Mouse (Mus musculus): Measurements from ENCODE around the gene Cpne7. TPM values are rescaled to one million over a fixed set of nuclear protein-coding genes. Genes with fewer than 3 reads are reported as not detected.

Gene Cpne7
- total and polyA plus RNA-seq, 2 experiments, result 0.09 to 0.28 TPM

DNA sequence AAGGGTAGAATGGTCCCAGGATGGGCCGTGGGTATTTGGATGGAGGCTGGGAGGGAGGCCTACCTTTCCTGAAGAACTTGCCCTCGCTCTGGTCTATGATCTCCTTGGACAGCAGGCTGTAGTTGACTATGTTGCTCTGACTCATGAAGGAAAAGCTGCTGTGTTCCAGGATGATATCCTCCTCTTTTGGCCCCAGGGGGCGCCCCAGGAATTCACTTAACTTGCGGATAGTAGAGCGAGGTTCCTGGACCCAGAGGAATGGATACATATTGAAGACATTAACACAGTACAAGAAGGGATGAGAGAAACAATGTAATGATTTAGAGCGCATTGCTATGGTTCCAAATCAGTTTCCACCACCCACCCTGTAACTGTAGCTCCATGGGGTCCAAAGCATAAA is 28.1 kb downstream of the Cpne7 start:
- TF ChIP-seq CTCF (IDR thresholded peaks at IDR 0.05; ENCODE audit: low read depth, low read length) (peak; percentile 62), POLR2A (IDR thresholded peaks at IDR 0.05; ENCODE audit: extremely low read depth, insufficient read depth, low read length) (no peak)
- 53% methylated on average over 6 of the region's 6 CpGs for WGBS
- Histone ChIP-seq H3K79me2 (ENCODE audit: control insufficient read depth, insufficient read depth, low read length) (no peaks in the 10 kb centered on the region), H3K4me1 (ENCODE audit: control insufficient read depth, insufficient read depth, low read length) (no peaks in the 10 kb centered on the region), H3K27me3 (ENCODE audit: control insufficient read depth, insufficient read depth, low read length) (no peaks in the 10 kb centered on the region), H3K9ac (ENCODE audit: low read depth, low read length) (no peak overlapping the region), H3K27ac (replicated peaks; ENCODE audit: insufficient read depth, low read depth, low read length) (no peak overlapping the region), H3K36me3 (ENCODE audit: control insufficient read depth, insufficient read depth, low read length) (no peaks in the 10 kb centered on the region), H3K4me3 (ENCODE audit: insufficient read depth, low read depth, low read length) (no peak overlapping the region)
- DNase-seq (ENCODE audit: extremely low read depth, low read depth, low spot score), result peak; percentile 55

DNA sequence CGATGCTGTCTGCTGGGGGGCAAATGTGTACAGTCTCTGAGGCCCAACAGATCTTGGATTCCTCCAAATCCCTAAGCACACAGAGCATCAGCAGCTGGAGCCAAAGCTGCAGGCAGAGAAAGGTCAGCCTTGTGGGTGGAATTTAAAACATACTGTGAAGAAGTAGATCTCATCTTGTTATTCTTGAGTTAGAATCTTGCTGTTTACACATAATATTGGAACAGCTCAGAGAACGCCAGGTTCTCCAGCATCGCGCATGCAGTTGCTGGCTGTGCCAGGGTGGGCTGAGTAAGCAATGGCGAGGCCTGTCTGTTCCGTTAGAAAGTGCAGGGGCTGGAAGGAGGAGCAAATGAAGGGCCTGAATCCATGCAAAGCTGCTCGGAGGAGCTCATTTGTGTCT is 29.2 kb downstream of the Cpne7 start:
- H3K27ac ChIP-seq (replicated peaks; ENCODE audit: insufficient read depth, low read depth, low read length), result no peak overlapping the region
- WGBS, result 86% methylated on average over 7 of the region's 7 CpGs

DNA sequence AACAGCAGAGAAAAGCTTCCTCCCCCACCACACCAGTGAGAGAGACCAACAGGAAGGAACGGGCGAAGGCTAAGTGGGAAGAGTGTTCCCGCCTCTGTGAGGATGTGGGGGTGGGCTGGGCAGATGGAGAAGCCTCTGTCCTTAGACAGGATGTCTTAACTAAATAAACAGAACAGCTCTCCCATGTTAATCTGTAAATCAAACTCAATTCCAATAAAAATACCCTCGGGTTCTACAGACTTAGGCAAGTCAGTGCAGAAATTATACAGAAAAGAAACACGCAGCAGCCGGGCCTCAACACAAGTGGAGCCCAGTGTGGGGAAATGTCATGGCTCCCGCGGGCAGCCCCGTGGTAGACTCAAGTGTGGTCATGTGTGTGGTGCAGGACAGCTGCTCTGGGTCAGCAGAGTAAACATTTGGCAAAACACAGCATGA is 33.6 kb downstream of the Cpne7 start:
- DNase-seq (ENCODE audit: extremely low read depth, low read depth, low spot score), result no peak
- Histone ChIP-seq H3K4me1 (ENCODE audit: control insufficient read depth, insufficient read depth, low read length) (no peaks in the 10 kb centered on the region; the same call in 1 of the 2 replicates), H3K27me3 (ENCODE audit: control insufficient read depth, insufficient read depth, low read length) (no peaks in the 10 kb centered on the region), H3K79me2 (ENCODE audit: control insufficient read depth, insufficient read depth, low read length) (no peaks in the 10 kb centered on the region), H3K9ac (ENCODE audit: low read depth, low read length) (no peak overlapping the region), H3K4me3 (ENCODE audit: insufficient read depth, low read depth, low read length) (no peak overlapping the region), H3K27ac (replicated peaks; ENCODE audit: insufficient read depth, low read depth, low read length) (no peak overlapping the region), H3K36me3 (ENCODE audit: control insufficient read depth, insufficient read depth, low read length) (no peaks in the 10 kb centered on the region)
- WGBS, result 66% methylated on average over 9 of the region's 9 CpGs
- TF ChIP-seq CTCF (IDR thresholded peaks at IDR 0.05; ENCODE audit: low read depth, low read length), result no peak
- TF ChIP-seq POLR2A (IDR thresholded peaks at IDR 0.05; ENCODE audit: extremely low read depth, insufficient read depth, low read length), result no peak

More for the DNA sequence above, 29.2 kb downstream of the Cpne7 start:
- H3K36me3 ChIP-seq (ENCODE audit: control insufficient read depth, insufficient read depth, low read length), result no peaks in the 10 kb centered on the region
- no peaks in the 10 kb centered on the region; the same call in 1 of the 2 replicates for H3K4me1 ChIP-seq (ENCODE audit: control insufficient read depth, insufficient read depth, low read length)
- H3K79me2 ChIP-seq (ENCODE audit: control insufficient read depth, insufficient read depth, low read length), result no peaks in the 10 kb centered on the region
- TF ChIP-seq POLR2A (IDR thresholded peaks at IDR 0.05; ENCODE audit: extremely low read depth, insufficient read depth, low read length) (no peak), CTCF (IDR thresholded peaks at IDR 0.05; ENCODE audit: low read depth, low read length) (no peak)
- H3K9ac ChIP-seq (ENCODE audit: low read depth, low read length), result no peak overlapping the region
- DNase-seq (ENCODE audit: extremely low read depth, low read depth, low spot score), result no peak
- H3K4me3 ChIP-seq (ENCODE audit: insufficient read depth, low read depth, low read length), result no peak overlapping the region
- H3K27me3 ChIP-seq (ENCODE audit: control insufficient read depth, insufficient read depth, low read length), result no peaks in the 10 kb centered on the region

DNA sequence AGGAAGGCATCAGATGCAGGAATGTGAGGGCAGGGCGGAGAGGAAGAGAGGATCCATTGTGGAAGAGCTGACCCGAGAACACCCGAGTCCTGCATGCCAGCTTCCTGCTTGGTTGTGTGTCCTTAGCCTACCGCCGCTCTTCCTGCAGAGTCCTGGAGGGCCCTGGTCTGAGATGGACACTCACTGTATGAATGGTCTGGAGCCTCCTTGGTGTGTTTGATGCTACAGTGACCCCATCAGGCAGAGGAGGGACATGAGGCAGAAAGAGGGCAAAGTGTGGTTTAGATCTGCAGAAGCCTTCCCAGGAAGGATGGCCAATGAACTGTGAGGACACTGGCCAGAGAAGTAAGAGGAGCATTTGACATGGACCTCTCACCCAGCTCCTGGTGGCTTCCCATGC is 38.0 kb downstream of the Cpne7 start:
- peaks cover 13% of the 10 kb centered on the region for H3K4me1 ChIP-seq (ENCODE audit: control insufficient read depth, insufficient read depth, low read length)
- H3K27me3 ChIP-seq (ENCODE audit: control insufficient read depth, insufficient read depth, low read length), result no peaks in the 10 kb centered on the region
- no peak overlapping the region for H3K4me3 ChIP-seq (ENCODE audit: insufficient read depth, low read depth, low read length)
- no peak overlapping the region for H3K27ac ChIP-seq (replicated peaks; ENCODE audit: insufficient read depth, low read depth, low read length)
- H3K79me2 ChIP-seq (ENCODE audit: control insufficient read depth, insufficient read depth, low read length), result no peaks in the 10 kb centered on the region
- TF ChIP-seq POLR2A (IDR thresholded peaks at IDR 0.05; ENCODE audit: extremely low read depth, insufficient read depth, low read length) (no peak), CTCF (IDR thresholded peaks at IDR 0.05; ENCODE audit: low read depth, low read length) (peak; percentile 42)
- no peak overlapping the region for H3K9ac ChIP-seq (ENCODE audit: low read depth, low read length)
- no peak for DNase-seq (ENCODE audit: extremely low read depth, low read depth, low spot score)
- H3K36me3 ChIP-seq (ENCODE audit: control insufficient read depth, insufficient read depth, low read length), result no peaks in the 10 kb centered on the region
- WGBS, result 88% methylated on average over 5 of the region's 5 CpGs

DNA sequence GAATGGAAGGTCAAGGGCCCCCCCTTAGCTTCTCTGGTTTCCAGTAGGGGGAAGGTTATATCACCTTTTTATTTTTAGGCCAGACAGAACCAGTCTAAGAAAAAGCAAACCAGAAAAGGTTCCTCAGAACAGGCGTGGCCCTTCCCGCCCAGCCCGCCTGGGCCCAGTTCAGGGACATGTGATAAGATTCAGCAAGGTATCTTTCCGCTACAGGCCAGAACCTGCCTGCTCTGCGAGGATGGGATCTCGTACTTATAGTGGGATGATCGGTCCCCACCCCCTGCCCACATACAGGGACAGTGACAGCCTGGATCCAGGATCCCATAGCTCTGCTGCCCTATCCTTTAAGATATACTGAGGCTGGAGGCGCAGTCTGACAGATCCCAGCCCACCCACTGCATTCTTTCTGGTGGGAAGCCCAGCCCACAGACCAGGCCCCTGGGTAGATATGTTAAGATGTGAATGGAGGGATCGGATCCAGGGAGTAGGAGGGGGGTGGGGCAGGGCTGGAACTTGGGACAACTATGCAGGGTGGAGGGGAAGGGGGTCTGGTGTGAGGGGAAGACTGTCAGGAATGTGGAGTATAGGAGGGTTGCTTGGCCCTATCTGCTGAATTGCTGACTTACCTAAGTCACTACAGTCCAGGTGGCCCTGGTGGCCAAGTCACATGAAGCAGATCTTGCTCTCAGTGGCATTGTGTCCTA is 39.0 kb downstream of the Cpne7 start:
- TF ChIP-seq CTCF (IDR thresholded peaks at IDR 0.05; ENCODE audit: low read depth, low read length), result no peak
- no peak for TF ChIP-seq POLR2A (IDR thresholded peaks at IDR 0.05; ENCODE audit: extremely low read depth, insufficient read depth, low read length)
- no peaks in the 10 kb centered on the region for H3K36me3 ChIP-seq (ENCODE audit: control insufficient read depth, insufficient read depth, low read length)
- DNase-seq (ENCODE audit: extremely low read depth, low read depth, low spot score), result peak; percentile 33
- H3K27me3 ChIP-seq (ENCODE audit: control insufficient read depth, insufficient read depth, low read length), result no peaks in the 10 kb centered on the region
- no peak overlapping the region for H3K4me3 ChIP-seq (ENCODE audit: insufficient read depth, low read depth, low read length)
- peaks cover 13% of the 10 kb centered on the region for H3K4me1 ChIP-seq (ENCODE audit: control insufficient read depth, insufficient read depth, low read length)
- 98% methylated on average over 9 of the region's 9 CpGs for whole genome bisulfite sequencing
- H3K9ac ChIP-seq (ENCODE audit: low read depth, low read length), result no peak overlapping the region
- H3K79me2 ChIP-seq (ENCODE audit: control insufficient read depth, insufficient read depth, low read length), result no peaks in the 10 kb centered on the region
- H3K27ac ChIP-seq (replicated peaks; ENCODE audit: insufficient read depth, low read depth, low read length), result no peak overlapping the region

DNA sequence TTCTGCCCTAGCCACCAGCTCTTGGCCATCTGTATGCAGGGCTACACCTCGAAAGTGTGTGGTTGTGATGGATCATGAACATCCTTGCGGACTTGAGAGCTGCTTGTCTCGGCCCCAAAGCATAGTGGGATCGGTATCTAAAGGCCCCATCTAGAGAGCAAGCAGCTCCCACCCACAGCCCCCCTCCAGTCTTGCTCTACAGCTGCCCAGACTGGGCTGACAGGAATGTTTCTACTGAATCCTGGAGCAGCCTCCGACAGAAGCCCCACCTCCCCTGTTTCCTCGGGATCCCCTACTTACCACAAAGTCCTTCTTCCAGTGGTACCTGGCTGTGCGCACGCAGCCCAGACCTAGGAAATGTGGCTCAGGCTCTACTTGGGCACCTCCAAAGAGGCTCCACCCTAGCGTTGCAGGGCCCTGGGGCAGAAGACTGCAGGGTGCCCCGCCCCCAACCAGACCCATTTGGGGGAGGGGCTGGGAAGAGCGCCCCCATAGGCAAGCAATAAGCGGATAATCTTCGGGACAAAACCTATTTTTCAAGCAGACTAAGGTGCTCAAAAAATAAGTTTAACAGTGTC is 40.8 kb downstream of the Cpne7 start, which contains the start of gene Sult5a1:
Gene Sult5a1, minus strand, starts transcription at position 428 of the 578 bp plus-strand sequence.
- Histone ChIP-seq H3K36me3 (ENCODE audit: control insufficient read depth, insufficient read depth, low read length) (no peaks in the 10 kb centered on the region), H3K27ac (replicated peaks; ENCODE audit: insufficient read depth, low read depth, low read length) (peak within 1 kb of the TSS; percentile 92), H3K27me3 (ENCODE audit: control insufficient read depth, insufficient read depth, low read length) (no peaks in the 10 kb centered on the region), H3K4me1 (ENCODE audit: control insufficient read depth, insufficient read depth, low read length) (peaks cover 15% of the 10 kb centered on the region), H3K79me2 (ENCODE audit: control insufficient read depth, insufficient read depth, low read length) (no peaks in the 10 kb centered on the region), H3K4me3 (ENCODE audit: insufficient read depth, low read depth, low read length) (no peak within 1 kb of the TSS), H3K9ac (ENCODE audit: low read depth, low read length) (peak within 1 kb of the TSS; percentile 58)
- 57% methylated on average over 13 of the region's 13 CpGs for whole genome bisulfite sequencing
- TF ChIP-seq CTCF (IDR thresholded peaks at IDR 0.05; ENCODE audit: low read depth, low read length) (no peak), POLR2A (IDR thresholded peaks at IDR 0.05; ENCODE audit: extremely low read depth, insufficient read depth, low read length) (no peak)
- DNase-seq (ENCODE audit: extremely low read depth, low read depth, low spot score), result no peak

Data from liver, adult 2 months (tissue).